Mouse (Mus musculus) layer of hippocampus, adult 8-10 months (tissue): ENCODE results near the gene Maml2. TPM values are rescaled to one million over a fixed set of nuclear protein-coding genes. Genes with fewer than 3 reads are reported as not detected.

Experiments used
- DNase-seq, 2 experiments: peaks; one replicate each; pipeline ENCODE4 v3.0.0; 2022; ENCODE audit warnings: low spot score in 2 of 2
- total RNA-seq, 4 experiments: library from RNA; stranded (reverse); gene quantifications; 2 replicates each; pipeline ENCODE4 v1.2.4; 2022

Gene Maml2
- total RNA-seq: 10 to 100 TPM; 19.9 to 24.0 (median 21.4) TPM

DNA sequence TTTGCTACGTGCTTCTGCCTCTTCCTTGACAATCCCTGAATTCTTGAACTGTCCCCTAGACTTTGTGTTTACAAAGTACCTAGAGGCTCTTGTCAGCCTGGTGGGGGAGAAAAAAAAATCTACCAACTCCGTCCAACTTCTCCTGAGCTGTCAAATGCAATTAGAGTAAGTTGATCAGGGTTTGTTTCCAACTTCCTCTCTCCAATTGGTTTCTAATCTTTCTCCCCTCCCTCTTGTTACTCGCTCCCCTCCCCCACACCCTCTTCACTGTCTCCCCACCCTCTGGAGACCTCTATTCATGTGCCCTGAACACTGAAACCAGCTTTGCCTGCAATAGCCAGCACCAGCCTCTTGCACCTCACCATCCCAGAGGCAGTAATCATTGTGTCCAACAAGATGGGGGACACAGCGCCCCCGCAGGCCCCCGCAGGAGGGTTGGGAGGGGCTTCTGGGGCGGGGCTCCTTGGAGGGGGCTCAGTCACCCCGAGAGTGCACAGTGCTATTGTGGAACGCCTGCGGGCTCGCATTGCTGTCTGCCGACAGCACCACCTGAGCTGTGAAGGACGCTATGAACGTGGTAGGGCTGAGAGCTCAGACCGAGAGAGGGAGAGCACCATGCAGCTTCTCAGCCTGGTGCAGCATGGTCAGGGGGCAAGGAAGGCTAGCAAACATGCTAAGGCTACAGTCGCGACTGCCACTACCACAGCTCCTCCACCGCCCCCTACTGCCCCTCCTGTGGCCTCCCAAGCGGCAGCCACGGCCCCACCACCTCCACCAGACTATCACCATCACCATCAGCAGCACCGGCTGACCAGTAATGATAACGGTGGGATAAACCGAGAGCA is at the start of gene Maml2:
Maml2 (plus strand) TSS at position 290 of the 845 bp plus-strand sequence.
- DNase-seq: peak; percentile 50

DNA sequence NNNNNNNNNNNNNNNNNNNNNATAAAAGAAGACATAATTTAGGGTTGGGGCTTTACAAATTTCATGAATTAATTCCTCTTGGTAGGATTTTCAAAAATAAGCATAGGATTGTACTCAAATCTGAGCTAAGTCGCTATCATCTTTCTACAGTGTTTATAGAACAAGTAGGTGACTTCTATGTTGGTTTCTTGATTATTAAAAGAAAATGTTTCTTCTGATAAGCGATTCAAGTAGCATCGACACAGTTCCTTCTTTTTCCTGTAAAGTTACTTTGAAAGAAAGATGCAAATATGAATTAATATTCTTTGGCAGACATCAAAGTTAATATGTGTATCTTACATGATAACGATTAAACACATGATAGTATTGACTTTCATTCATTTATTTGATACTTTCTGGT is 49.7 kb upstream of the Maml2 start:
- DNase-seq: no peak

DNA sequence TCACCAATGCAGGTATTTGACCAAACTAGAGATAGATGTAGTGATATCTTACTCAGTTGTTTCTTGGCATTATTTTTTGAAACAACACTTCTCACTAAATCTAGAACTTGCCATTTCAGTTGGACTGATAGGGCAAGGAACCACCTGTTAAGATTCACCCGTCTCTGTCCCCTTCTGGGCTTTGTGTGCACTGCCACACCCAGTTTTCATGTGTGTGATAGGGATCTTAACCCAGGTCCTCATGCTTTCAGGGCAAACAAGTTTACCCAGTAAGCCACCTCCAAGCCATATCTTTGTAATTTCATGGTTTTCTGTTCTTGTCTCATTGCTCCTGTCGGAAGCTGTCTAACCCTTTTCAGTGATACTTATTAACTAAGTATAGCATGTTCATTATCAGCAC is 46.5 kb upstream of the Maml2 start:
- no peak for DNase-seq

DNA sequence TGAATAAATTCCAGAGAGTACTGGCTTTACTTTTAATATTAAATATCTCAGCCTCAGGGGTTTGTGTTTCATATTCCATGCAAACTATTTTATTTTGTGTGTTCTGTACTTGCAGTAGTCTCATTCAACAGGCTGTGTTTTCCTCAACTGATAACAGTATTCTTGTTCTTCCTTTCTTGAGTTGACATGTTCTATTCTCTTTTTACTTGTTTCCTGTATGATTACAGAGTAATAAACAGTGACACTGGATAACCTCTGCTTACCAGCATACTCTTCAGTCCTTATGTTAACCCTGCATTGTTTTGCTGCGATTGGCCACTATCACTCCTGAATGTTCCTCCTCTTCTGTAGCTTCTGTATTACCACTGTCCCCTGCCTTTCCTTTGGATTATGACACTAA is 41.0 kb upstream of the Maml2 start:
- no peak for DNase-seq

DNA sequence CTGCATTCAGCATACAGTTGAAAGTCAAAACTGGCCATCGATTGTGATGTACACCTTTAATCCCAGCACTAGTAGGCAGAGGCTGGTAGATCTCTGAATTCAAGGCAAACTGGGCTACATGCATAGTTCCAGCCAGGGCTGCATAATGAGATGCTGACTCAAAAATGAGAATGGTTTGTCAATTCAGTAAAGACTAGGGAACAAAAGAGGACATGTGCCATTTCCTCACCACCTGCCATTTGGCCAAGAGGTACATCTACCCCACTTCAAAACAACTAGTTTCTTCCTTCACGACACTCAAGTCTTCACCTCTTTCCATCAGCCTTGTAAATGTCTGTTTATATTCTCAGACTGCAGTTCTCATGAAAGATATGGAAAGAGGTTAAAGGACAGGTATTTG is 39.6 kb upstream of the Maml2 start:
- no peak for DNase-seq

DNA sequence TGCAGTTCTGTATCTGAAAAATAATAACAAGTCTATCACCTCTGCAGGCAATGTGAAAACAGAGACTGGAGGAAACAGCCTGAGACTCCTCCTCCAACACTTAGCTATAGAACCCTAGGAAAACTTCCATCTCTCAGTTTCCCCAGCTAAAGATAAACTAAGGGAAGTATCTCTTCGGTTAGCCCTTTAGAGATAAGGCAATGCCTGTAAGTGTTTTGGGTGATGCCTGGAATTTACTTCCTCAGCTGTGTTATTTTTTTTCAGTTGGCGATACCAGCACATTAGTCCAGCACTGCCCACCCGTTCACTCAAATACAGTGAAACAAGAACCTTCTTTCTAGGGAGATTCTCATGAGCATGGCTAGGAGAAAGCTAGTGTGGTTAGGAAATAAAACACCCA is 36.8 kb upstream of the Maml2 start:
- DNase-seq: no peak

DNA sequence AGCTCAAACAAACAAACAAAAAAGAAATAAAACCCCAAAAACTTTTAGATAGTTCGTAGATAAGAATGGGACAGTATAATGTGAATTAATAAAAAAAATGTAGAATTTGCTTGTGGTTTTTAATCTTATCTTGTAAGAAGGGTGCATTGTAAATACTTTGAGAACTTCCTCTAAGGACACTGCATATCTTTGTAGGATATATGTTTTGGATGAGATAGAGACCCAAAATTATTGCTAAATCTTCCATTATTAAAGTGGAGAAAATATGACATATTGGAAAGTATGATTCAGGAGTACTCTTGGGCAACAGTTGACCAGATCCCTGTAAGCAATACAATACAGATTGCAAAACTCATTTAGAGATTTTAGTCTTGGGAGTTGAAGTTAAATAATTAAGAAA is 24.5 kb upstream of the Maml2 start:
- no peak for DNase-seq

DNA sequence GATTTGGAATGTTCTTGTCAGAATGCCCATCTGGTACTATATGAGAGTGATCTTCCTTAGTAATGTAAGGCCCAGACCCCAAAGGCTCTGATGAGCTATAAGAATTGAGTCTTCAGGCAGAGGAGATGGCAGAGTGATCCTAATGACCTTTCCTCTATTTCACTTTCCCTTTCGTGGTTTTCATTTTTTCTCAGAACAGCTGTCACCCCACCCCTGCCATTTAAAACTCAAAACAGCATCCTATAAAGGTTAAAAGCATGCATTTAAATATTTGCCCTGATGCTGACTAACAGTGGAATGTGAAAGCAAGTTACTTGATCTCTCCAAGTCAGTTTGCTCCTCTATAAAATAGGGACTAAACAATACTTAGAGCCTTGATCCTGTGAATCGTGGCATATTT is 10.3 kb upstream of the Maml2 start:
- no peak for DNase-seq

DNA sequence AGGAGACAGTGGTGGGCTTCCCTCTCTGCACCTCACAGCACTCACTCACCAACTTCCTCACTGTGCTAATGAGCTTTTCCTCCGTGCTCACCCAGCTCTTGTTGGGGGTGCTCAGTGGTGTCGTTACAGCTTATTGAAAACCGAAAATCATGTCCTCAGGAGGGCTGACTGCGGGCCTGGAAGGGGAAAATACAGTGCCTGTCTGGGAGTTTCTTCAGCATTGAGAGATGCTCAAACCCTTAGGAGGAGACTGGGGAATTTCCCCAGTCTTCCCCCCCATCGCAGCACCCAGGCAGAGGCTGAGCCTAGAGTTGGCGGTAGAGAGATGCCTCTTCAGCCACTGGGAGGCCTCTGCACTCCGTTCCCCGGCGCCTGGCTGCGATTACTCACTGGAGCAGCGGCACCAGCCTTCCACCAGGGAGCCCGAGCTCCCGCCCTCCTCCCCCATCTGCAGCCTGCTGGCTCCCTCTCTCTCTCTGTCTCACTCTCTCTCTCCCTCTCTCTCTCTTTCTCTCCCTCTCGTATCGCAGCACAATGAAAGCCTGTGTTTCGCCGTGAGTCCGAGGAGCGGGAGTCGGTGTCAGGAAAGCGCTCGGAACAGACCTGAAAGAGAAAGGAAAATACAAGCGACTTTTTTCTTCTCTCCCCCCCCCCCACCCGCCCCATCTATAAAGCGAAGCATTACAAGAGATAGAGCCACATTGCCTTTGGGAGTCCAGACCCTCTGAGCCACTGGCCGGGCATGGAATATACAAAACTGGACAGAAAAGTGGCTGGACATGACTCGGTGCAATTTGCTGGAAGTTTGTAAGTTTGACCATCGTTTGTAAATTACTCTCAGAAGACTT is 1.3 kb upstream of the Maml2 start:
- peak; percentile 89 for DNase-seq

DNA sequence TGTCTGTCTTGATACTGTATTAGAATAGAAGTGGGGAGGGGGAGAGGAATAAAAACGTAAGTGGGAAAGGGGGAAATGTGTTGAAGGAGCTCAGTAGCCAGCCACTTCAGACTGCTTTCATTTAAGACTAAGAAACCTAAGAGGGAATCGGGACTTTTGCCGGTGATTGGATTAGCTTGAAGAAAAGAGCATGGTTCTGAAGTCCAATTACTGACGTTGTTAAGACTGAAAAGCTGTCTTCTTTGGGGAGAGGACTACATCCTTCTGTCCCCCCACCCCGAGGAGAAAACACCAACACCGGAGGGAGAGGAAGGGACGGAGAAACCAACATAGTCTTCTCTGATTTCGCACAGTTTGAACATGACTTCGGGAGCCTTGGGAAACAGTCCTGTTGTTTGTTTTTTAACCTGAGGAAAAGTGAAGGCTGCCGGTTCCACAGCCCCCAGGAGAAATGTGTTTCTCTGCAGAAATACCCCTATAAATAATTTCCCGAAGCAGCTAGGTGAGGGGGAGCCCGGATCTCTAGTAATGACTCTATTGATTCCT is 562 bp upstream of the Maml2 start:
- no peak for DNase-seq

DNA sequence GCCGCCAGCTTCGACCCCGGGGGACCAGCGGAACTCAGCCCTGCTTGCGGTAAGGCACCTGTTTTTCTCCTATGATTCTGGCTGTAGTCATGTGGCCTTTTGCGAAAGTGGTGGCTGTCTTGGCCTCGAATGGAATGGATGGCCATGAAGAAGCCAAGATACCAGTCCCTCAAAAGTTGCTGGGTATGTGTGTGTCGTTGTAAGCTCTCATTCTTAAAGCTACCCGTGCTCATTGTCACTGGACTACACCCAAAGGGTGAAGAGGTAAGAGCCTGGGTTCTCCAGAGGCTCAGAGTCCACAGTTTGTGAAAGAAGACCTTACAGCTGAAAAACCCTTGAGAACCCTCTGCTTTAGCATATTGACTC is 739 bp downstream of the Maml2 start:
- no peak for DNase-seq

DNA sequence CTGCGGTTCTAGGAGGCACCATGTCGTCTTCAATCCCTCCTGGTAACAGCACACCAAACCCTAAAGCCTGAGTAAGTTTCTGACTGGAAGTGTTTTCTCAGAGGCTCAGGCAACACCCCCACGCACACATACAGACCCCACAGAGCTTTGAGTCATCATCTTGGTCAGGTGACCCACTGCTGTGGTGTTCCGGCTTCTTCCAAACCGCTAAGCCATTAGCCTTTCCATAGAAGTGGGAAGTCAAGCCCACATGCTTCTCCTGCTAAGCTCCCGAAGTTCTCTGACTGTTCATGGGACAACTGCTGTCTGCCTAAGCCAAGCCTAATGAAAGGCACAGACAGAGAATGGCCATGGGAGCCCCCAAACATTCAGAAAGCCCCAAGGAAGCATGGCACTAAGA is 1.4 kb downstream of the Maml2 start:
- no peak for DNase-seq

DNA sequence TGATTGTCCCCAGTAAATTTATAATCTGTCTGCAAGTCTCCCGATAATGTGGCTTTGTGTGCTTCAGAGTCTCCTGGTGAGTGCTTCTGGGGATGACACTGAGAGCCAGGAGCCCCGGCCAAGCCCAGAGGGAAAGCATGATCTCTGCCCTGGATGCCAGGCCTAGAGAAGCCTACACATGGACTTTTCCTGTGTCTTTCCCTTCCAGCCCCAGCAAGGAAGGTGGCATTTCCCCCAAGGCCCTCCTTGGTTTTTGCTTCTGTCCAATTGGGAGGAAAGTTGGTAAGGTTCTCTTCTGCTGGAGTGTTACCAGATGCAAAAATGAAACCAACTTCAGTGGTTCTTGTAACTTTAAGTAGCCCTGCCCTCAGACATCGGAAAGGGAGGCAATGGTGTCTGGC is 2.3 kb downstream of the Maml2 start:
- peak; percentile 23 to 29 for DNase-seq

DNA sequence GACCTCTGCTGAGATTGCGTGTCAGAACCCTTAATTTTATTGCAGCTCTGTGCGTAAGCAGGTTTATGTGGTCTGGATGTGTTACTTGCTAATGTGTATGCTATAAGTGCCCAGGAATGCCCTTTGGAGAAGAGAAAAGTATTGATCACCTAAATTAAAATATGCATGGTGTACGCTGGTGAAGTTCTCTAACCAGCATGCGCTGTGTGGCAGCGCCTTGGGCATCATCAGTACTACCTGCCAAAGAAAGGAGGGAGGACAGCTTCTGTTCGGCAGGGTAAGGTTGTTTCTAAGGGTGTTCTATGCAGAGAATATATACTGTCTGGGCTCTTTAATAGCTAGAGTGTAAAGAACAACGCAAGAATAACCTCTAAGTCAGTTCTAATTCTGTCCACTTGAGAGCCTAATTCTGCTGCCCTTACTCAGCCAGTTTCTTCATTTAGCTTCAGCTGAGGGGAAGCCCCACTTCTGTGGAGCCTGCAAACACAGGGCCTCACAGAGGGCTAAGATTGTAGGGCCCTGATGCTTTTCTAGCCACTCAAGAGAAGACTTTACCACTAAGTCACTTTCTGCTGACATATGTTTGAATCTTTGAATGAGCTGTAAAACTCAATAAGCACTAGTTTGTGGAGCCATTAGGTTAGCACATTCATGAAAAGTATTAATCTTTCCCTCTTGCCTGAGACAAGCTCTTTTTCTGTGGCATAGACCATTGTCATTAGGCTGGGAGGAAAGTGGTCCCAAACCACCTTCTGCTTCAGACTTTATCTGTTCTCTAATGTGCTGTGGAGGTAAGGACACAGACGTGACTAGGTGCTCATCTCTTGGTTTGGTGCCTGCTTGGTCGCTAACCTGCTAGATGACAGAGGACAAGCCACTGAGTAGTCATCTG is 3.4 kb downstream of the Maml2 start:
- no peak for DNase-seq

DNA sequence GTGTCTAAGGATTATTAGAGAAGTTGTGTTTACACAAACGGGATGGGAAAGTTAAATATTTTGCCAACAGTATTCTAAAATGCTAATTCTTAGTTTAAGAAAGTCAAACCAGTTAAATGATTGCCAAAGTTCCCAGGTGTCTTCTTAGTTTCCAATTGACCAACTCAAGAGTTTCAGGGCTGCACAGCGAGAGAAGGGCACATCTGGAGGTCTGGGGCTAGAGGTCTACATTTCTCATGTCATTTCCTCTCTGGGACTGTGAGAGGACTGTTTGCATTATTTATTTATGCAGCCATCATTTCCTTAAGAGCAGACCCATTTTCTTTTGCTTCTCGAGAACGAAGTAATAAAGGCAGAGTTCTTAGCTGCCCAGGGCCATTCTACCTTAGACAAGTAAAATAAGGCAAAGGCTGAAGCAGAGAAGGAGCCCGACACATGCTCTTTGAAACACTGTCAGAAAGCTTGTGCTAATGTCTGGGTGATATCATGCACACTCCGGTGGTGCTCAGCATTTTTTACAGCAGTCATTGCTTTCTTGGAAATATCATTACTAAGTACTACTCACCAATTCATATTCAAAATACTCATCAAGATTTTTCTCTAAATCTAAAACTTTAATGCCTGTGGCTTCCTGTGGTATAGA is 4.5 kb downstream of the Maml2 start:
- no peak for DNase-seq

DNA sequence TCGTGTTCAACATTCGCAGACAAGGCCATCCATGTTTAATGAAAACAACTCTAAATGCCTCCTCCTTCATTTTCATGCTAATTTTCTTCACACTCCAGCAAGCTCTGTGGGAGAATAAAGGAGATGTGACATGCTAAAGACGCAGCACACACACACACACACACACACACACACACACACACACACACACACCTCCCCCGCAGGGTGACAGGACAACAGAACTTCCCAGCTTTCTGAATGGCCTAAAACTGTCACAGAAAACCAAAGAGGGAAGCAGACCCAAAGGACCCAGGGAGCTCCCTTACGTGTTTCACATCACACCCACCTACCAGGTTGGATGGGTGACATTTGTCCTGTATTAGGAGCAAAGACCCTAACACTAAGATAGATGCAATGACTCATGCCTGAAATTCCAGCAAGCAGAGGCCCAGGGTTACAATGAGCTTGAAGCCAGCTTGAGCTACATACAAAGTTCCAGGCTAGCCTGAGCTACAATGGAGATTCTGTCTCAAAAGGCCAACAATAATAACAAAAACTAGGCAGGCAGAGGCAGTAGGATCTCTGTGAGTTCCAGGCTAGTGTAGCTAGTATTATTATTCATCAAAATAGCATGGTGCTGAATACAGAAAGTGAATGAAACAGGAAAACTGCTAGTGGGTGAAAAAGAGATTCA is 5.5 kb downstream of the Maml2 start:
- DNase-seq: no peak

DNA sequence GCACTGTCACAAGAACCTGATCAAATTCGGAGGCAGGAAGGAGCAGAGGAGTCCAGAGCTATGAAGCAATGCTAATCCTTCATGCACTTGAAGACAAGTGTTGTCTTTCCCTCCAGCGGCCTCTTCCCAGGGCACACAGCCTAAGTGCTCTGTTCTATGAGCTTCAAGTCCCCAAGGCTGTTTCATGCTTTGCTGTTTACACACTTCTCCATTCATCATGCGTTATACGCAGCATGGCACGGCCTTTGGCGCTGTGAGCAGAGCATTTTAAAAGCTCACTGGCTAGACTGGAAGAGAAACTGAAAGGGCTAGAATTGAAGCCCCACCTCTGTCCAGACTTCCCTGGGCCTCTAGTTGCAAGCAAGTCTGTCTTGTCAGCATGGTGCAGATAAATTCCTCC is 6.2 kb downstream of the Maml2 start:
- DNase-seq: no peak

DNA sequence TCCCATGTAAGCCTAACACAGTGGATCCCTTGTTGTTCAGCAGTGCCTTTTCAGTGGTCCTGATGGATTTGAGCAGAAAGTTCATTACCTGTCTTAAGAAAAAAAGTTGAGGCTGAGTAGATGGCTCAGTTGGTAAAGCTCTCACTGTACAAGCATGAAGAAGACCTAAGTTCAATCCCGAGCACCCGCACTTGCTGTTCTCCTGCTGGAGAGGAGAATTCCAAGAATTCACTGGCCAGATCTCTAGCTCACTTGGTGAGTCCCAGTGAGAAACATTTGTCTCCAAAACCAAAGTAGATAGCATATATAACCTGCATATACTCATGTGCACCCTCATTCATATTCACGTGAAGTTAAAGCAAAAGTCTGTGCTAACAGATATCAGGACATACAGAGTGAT is 8.7 kb downstream of the Maml2 start:
- DNase-seq: no peak

DNA sequence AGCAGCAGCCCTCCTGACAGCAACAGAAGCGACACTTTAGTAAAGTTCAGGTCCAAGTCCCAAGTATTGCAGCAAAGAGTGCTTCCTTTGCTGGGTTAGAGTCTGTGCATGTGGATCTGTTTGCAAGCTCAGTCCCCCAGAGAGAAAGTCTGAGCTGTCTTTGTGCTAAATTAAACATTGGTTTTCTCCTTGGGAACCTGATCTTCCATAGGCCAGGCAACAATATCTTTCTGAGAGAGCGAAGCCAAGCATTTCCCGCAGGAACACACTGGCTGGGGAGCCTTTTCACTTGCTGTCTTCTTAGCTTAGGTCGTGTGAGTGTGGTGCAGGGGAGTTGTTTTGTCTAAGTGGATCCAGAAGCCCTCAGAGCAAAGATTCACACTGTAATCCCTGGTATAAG is 9.5 kb downstream of the Maml2 start:
- DNase-seq: no peak

DNA sequence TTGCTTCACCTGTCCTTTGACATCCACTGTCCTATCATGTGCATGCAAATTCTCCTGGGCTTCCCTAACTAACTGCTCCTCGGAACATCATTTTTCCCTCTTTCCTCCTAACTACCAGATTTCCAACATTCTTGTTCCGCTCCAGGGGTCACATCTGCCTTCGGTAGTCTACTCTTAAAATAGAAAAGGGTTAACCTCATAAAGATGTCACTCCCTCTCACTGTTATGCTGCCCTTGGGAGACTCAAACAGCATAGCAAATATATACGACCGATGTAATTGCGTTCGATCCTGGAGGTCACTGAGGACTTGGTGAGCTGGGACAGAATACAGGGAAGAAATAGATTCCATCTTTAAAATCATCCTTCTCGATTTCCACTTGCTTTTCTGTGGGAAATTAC is 11.0 kb downstream of the Maml2 start:
- no peak for DNase-seq
